Mouse (Mus musculus) gastrocnemius, postnatal 4 days (tissue): ENCODE data around the gene Tjp2. TPM values are rescaled to one million over a fixed set of nuclear protein-coding genes. Genes with fewer than 3 reads are reported as not detected.
"Not testable (repeated sequence)": the region's sequence is repeated elsewhere in the genome, so short reads cannot be mapped to it uniquely, and the experiment has no call there.

Experiments used
- DNase-seq, 2 experiments: peaks; one replicate each; pipeline ENCODE4 v3.0.0; 2021 to 2022; ENCODE audit warnings: low spot score in 2 of 2, mixed read lengths in 2 of 2
- total RNA-seq, 2 experiments: library from RNA; stranded (reverse); gene quantifications; 2 replicates each; pipeline ENCODE4 v1.2.3; 2021

Tjp2 gene
- total RNA-seq, 2 experiments from 2014 or later: 15.8 to 19.5 TPM

GRCm38 (mm10) chr19:24134144-24134911 is 90.5 kb downstream of the Tjp2 start:
- DNase-seq: no peak

DNA sequence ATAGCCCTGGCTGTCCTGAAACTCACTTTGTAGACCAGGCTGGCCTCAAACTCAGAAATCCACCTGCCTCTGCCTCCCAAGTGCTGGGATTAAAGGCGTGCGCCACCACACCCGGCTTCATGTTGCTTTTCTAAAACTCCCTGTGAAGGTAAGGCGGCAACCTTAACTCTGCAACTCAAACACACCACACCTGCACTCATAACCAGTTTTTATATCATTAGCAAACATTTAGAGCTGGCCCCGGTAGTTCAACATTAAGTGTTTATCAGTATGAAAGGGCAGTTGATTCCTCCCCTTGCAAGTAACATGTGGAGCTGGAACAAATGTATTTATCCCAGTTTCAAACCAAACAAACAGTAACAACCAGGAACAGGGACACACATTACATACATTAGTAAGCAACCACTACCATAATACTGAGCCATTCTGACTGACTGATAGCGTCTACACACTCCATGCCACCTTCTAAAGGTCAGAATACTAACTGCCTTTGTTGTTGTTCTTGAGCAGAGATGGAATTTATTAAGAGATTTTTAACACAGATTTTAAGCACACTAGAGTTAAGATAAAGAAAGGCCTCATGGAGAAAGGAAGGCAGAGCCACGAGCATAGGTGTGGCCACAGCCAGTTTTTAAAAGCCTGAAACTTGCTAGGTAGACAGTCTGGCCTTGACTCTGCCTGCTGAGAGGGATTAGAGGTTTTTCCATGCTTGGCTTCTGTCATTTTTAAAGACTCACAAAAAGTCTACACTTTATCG is 101.1 kb downstream of the Tjp2 start:
- DNase-seq: no peak

GRCm38 (mm10) chr19:24123087-24123486 is 101.7 kb downstream of the Tjp2 start:
- no peak for DNase-seq

GRCm38 (mm10) chr19:24122647-24123046 is 102.2 kb downstream of the Tjp2 start:
- DNase-seq: no peak

DNA sequence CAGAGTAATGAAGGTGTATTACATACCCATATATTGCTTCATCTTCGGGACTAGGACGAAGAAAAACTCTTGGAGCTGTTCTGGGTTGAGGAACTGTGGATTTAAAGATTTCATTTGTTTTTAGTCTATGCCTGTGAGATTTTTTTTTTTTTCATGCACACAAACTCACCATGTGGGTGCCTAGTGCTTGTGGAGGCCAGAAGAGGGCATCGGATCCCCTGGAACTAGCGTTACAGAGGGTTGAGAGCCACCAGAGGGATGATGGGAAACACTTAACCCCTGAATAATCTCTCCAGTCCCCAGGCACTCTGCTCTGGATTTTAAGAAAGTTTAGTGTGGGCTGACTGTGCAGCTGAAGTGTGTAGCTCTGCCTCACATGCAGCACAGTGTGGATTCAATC is 104.0 kb downstream of the Tjp2 start:
- DNase-seq: no peak

GRCm38 (mm10) chr19:24118775-24119174 is 106.1 kb downstream of the Tjp2 start:
- DNase-seq: no peak

DNA sequence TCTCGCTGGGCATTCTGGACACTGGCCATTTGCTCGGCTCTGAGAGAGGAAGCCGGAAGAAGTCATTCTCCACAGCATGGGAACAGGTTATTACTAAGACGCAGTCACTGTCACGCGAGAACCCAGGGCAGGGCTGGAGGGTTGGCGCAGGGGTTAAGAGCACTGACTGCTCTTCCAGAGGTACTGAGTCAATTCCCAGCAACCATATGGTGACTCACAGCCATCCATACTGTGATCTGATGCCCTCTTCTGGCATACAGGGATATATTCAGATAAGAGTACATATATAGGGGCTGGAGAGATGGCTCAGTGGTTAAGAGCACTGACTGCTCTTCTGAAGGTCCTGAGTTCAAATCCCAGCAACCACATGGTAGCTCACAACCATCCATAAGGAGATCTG is 113.2 kb downstream of the Tjp2 start:
- DNase-seq: no peak

- no peak for DNase-seq
These were observed 117.1 kb downstream of the Tjp2 start for GRCm38 (mm10) chr19:24107707-24108106.

GRCm38 (mm10) chr19:24103802-24104201 is 121.0 kb downstream of the Tjp2 start:
- DNase-seq: no peak

DNA sequence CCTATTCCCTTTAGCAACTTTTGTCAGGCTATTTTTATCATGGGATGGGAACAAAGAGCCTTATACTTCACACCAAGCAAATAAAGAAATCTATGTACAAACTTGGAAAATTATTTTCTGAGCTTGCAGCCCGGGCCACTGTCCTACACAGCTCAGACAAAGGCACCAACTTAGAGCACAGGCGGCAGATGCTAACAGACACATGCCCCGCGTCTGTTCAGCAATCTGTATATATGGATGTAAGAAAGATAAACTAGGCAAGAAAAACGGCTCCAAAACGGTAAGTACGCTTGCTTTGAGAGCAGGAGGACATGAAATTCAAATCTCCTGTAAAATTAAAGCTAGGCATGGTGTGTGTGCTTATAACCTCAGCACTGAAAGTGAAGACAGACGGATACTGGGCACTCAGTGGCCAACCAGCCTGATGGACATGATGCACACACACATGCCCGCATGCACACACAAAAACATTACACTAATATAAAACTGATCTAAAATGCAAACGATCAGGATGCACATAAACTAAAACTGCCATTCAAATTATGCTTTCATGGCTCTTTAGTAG is 122.2 kb downstream of the Tjp2 start:
- DNase-seq: no peak

DNA sequence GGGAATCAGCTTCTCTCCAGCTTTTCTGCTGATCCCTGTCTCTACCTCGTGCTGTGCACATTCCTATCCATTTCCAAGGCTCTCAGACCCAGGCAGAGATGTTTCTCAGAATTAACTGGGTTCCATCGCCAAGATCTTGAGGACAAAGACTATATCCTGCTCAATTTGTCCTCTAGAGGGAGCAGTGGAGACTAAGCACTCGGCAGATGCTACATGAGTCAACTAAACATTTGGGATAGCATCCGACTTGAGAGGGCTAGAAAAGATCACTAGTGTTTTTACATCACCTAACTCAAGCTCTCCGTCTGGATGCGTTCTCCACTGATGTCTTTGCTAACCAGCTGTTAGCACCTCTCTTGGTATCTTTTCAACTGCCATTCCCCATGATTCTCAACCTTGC is 123.6 kb downstream of the Tjp2 start:
- DNase-seq: no peak

DNA sequence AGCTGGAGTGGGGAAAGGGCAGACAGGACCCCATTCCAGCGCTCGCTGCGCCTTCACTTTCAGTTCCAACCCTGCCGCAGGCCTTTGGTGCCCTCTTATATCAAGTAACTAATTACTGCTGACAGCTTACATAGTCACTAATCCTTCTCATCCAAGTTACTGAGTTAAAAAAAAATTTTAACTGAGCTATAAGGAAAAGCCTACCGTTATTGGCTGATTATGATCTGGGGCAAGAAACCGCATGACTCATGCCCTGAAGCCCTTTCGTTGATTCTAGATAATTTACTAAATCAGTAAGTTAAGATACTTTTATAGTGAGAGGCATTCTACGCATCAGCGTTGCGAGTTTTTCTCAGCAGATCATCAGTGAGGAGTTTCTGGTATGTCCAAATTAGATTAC is 126.1 kb downstream of the Tjp2 start:
- no peak for DNase-seq

- no peak for DNase-seq
These were observed 127.0 kb downstream of the Tjp2 start for GRCm38 (mm10) chr19:24097666-24098455.

GRCm38 (mm10) chr19:24092060-24092459 is 132.8 kb downstream of the Tjp2 start:
- not testable (repeated sequence) for DNase-seq

DNA sequence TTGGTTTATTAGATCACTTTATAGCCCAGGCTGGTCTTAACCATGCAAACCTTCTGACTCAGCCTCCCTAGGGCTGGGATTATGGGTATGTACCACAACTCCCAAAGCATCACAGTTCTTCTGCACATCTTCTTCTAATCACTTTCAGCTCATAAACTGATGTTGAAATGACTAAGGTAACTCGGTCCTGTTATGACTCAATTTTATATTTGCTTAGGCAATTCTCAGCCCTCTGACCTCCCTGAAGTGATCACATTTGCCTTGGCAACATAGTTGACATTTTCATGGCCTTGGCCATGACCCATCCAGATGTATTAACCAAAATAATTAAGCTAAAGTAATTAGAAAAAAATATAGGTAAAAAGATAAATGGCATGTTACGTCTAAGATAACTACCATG is 134.5 kb downstream of the Tjp2 start:
- no peak for DNase-seq

GRCm38 (mm10) chr19:24085306-24085705 is 139.5 kb downstream of the Tjp2 start:
- no peak for DNase-seq

DNA sequence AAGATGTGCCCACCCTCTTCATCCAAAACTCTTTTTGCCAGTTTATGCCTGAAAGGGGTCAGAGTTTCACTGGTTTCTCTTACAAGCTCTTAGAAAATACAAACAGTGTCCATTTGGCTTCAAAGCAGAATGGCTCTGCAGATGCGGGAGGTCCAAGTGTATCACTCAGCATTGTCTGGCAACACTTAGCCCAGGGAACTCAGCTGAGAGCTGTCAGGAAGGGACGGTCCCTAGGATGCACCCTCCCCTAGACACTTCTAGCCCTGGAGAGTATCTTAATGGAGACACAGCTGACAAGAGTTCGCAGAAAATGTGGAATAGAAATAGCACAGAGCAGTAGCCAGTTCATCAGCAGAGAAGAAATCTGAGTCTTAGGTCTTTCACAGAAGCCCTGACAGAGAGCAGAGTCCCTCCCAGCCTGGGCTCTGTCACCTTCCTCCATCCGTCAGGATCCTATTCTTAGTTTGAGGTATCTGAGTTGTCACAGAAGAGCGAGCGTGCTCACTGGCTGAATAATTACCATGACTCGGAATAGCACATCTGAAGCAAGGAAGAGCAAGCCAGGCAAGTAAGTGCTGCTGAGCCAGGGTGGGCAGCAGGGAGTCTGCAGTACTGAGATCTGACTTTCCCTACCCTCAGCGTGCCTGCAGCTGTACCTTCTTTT is 144.3 kb downstream of the Tjp2 start:
- DNase-seq: no peak

GRCm38 (mm10) chr19:24077658-24078057 is 147.2 kb downstream of the Tjp2 start:
- no peak for DNase-seq

GRCm38 (mm10) chr19:24076536-24076935 is 148.3 kb downstream of the Tjp2 start:
- DNase-seq: no peak

DNA sequence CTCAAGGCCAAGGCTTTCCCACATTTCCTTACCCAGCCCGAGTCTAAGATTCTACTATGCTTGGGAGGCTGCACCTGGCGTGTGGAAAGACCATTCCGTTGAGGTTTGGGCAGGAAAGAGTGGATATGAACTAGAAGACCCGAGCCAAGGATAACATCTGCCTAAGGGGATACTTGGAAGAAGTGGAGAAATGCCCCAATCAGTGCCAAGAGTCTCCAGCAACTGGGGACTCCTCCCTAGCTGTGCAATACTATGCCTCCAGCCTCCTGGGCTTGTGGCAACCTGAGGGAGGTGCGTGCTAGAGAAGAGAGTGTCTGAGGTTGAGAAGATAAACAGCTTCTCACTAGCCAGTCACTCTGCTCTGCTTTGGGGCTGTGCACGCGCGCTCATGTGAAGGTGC is 148.9 kb downstream of the Tjp2 start:
- no peak for DNase-seq

DNA sequence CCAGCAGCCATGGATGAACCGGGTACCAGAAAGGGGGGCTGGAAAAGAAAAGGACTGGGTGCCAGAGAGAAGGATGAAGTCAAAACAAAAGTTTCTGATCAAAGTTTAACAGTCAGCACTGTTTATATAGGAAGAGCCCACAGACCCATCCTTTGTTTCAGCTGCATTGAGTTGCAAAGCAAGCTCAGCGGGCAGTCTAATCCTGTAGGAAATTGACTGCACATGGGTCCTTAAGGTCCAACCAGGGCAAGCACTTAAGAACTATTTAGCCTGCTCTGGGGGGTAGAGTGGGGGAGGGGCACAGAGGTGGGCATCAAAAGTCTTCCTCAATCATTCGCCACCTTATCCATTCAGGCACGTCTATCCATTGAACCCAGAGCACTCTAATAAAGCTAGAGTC is 151.7 kb downstream of the Tjp2 start:
- DNase-seq: no peak
